Mouse (Mus musculus): ENCODE data around the gene Srarp.
A peak's percentile ranks its signal among the peaks of the same experiment; 100 is the strongest.

Gene Srarp

DNA sequence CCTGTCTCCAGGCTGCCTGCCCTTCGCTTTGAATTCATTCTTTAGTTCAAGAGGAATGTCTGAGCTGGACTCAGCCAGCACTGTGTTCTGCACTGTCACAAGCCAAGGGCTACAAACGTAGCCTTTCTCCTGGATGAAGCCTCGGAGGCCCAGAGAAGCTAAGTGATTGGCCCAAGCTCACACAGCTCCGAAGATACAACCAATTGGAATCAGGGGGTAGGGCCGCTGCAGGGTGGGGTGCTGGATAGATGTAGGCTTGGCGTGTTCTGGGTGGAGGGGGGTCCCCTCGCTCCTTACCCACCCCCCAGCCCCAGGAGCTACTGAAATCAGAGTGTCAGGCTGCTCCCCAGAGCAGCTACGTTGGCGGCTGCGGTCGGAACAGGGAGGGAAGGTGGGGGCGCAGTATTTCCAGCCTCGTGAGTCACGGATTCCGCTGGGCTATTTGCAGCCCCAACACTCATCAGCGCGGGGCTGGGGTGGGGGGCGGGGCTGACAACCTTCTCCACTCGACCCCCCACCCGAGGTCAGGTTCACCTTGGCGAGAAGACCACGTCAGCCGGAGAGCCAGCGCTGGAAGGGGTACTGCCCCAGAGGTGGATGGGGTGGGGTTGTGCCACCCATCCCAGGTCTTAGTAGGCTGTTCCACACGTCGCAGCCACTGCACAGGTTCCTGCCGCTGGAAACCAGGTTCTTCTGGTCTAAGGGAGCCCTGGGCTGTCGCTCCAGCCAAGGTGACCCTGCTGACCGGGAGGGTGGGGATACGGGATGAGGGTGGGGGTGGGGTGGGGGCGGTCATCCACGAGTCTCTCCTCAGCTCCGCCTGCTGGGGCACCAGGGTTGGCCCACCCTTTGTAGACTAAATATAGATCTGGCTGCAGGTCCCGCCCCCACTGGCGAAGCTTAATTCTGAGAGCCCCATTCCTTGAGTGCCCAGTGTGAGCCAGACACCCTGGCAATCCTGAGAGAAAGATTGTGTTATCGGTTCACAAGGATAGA lies 10.1 kb downstream of the Srarp start:
- DNase-seq (ENCODE audit: low spot score in 2 of 2), result peak; percentile 88 to 92

DNA sequence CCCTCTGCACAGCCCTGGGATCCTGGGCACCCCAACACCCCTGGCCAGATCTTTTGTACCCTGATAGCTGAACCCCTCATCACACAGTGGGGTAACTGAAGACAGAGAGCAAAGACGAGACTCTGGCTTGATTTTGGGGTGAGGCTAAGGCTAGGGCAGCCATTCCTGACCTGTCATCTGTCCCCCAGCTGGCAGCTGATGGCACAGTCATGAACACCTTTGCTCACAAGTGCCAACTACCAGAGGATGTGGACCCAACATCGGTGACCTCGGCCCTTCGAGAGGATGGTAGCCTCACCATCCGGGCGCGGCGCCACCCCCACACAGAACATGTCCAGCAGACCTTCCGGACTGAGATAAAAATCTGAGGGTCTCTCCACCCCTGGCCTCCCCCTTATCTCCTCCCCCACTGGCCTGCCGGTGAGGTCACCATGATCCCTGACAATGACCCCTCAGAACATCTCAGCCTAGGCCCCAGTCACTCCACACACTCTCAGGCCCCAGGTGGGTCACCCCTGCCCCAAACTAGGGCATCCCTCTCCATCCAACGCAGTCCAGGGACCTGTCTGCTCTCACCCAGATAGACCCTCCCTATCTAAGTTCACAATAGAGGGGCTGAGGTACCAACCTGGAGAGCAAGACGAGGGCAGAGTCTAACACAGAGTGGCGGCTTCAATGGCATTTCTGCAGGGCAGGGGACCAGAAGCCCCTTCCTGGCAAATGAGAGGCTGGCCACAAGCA lies 12.0 kb downstream of the Srarp start:
- DNase-seq (ENCODE audit: low spot score in 2 of 2), result no peak

DNA sequence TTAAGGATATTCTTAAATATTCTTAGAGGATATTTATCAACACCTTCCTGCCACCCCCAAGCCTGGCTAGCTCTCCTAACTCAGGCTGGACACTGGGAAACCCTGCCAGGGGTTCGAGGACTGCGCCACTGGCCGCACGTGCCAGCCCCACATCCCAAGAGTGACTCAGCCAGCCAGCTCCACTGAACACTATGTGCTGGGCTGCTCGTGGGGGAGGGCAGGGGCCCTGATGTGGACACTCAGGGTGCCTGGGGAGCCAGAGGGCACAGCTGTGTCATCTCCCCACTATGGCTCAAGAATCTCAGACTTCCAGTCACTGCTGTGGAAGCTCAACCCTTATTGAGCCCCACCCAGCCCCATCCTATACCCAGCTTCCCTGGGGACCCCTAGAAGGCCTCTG lies 12.6 kb downstream of the Srarp start:
- no peak for DNase-seq (ENCODE audit: low spot score in 2 of 2)

DNA sequence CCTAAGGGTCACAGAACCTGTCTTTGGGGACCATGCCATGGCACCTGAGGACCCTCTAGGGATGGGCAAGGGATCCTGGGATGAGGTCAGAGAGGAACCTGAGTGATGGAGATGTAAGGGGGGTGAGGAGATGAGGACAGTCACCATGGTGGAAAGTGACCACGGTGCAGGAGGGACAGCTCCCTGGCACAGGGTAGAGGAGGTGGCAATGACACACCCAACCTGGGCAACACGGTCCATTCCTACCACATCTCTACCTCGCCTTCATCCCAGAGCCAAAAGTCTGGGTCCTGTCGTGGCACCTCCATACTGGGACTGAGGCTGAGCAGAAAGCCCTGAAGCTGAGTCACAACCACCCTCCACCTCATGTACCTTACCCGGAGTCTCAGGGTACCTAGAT lies 13.1 kb downstream of the Srarp start:
- DNase-seq (ENCODE audit: low spot score in 2 of 2), result no peak

DNA sequence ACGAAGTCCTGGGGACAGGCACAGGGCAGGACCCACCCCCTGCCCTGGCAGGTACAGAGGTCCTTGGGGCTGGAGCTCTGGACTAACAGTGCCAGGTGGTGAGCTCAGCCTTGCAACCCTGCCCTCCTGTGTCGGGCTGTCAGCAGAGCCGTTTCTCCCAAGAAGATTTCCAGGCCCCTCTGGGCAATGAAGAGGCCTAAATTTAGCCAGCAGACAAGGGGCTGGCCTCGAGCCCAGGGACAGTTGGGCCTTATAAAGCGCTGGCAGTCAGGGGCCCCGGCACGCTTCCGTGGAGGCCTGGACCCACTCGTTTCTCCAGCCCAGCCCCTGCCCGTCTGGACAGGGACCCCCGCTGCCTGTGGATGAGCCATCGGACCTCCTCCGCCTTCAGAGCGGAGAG lies 14.5 kb downstream of the Srarp start:
- peak in 1 of 2 experiments; percentile 37 for DNase-seq (ENCODE audit: low spot score in 2 of 2)

DNA sequence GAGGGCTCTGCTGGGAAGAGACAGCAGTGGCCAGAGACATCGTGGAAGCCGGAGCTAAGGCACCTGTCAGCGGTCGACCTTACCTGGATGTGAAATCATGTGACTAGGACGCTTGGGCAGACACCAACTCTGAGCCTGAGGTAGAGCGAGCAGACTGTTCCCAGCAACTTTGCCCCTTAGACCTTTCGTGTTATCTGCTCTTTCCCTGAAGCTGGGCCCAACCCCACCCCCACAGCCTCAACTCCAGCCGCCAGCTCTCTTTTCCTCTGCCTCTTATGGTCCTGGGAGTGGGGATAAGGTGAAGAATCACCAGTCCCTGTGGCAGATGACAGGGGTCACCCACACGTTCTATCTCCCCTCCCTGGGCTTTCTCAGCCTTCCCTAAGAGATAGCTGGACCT lies 15.0 kb downstream of the Srarp start:
- DNase-seq (ENCODE audit: low spot score in 2 of 2), result peak in 1 of 2 experiments; percentile 13

DNA sequence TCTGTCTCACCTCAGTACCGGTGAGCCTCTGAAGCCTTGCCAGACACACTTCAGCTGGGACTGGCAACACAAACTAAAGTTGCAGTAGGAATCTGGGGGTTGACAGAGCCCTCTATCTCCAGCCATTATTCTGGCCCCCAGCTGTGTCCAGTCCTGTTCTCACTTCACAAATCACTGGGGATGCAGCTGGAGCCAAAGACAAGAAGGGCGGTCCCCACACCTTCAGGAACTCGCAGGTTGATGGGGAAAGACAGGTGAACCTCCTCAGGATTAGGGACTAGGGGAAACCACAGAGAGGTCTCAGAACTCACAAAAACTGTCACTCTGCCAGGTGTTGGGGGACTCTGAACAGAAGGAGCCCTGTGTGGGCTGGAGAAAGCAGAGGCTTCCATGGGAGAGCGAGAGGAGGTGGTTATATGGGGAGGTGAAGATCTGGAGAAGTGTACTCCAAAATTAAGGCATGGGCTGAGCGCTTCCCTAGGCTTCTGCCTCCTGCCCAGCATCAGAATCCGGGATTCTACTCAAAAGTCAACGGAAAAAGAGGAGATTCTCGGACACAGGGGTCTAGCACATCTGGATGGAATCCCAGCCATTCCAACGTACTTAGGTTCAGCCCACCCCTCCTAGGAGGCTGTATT lies 15.6 kb downstream of the Srarp start, which contains the start of gene Hspb7:
Hspb7 (plus strand) TSS at position 588 of the 638 bp plus-strand sequence.
- peak in 1 of 2 experiments; percentile 19 for DNase-seq (ENCODE audit: low spot score in 2 of 2)

DNA sequence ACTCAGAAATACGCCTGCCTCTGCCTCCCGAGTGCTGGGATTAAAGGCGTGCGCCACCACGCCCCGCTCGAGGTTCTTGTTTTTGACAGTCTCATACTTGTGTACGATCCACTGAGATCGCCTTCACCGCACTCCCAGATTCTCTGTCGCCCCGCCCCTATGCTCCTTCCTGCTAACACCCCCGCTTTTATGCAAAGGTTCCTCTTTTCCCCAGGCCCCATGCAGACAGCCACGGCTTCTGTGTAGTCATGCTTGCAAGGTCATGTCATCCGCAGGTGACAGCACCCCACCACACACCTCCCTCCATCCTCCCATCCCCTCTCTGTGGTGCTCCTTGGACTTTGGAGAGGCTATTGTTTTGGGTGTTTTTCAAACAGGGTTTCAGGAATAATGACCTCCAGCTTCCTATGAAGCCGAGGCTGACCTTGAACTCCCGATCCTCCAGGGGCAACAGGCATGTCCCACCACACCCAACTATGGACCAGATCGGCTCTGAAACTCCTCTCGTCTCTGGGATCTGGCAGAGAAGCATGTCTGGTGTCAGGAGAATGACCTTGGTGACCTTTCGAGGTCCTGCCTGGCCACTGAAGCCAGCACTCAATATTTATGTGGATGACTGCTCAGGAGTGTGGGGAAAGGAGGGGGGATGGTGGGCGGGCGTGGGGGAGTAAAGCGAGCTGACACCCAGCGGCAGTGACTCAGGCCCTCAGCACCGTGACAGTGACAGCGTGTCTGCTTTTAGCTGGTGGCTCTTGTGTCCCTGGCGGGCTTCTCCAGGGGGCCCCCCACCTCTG lies 16.3 kb downstream of the Srarp start:
- peak in 1 of 2 experiments; percentile 29 for DNase-seq (ENCODE audit: low spot score in 2 of 2)

DNA sequence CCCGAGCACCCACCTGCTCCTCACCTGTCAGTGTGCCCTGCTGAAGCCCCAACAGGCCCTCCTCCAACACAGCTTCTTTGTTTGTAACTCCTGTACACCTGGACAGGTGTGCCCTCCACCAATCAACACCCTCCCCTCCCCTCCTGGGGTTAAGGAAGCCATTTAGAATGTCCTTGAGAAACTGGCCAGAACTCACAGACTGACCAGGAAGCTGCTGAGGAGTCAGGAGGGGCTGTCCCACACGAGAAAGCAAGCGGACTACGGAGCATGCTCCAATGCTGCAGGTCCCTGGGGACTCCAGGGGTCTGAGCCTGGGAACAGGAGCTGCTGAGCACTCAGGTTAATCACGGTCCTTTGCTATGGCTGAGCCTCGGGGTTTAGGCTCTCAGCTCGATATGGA lies 20.0 kb downstream of the Srarp start, which contains the start of gene Clcnkb:
Clcnkb (minus strand) TSS at position 91 of the 400 bp plus-strand sequence.
- peak in 1 of 2 experiments; percentile 9 for DNase-seq (ENCODE audit: low spot score in 2 of 2)

DNA sequence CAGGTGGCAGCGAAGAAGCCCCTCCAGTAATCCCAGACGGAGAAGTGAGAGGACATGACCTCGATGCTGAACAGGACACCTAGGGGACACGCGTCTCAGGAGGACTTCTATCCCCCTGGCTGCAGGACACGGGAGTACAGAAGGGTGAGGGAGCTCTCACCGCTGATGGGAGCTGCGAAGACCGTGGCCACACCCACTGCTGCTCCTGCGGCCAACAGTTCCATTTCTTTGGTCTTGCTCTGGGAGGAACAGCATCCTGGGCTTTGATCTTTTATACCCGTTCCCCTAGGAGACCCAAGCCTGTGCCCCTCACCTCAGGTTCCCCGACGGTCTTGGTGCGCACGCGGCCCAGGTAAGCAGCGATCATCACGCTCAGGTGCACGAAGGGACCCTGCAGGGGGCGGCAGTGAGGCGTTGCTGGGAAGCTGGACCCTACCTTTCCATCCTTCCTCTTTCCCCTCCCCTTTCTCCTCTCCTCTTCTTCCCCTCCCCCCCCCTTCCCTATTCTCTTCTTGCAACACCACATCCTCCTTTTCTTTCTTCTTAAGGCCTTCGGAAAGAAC lies 24.4 kb downstream of the Srarp start:
- DNase-seq (ENCODE audit: low spot score in 2 of 2), result no peak

DNA sequence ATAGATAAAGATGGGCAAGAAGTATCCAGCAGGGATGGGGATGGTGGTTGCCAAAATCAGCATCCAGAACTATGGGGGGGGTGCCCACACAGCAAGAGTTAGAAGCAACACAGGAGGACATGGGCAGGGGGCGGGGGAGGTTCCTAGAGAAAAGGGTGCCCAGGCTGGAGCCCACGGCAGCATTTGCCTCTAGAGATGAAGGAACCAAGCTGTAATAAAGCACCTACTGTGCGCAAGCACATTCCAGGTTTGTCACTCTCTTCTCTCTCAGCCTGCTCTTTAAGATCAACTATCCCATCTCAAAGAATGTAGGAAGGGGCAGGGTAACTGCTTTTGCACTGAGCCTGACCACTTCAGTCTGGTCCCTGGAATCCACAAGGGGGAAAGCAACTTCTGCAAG lies 27.3 kb downstream of the Srarp start:
- DNase-seq (ENCODE audit: low spot score in 2 of 2), result no peak

DNA sequence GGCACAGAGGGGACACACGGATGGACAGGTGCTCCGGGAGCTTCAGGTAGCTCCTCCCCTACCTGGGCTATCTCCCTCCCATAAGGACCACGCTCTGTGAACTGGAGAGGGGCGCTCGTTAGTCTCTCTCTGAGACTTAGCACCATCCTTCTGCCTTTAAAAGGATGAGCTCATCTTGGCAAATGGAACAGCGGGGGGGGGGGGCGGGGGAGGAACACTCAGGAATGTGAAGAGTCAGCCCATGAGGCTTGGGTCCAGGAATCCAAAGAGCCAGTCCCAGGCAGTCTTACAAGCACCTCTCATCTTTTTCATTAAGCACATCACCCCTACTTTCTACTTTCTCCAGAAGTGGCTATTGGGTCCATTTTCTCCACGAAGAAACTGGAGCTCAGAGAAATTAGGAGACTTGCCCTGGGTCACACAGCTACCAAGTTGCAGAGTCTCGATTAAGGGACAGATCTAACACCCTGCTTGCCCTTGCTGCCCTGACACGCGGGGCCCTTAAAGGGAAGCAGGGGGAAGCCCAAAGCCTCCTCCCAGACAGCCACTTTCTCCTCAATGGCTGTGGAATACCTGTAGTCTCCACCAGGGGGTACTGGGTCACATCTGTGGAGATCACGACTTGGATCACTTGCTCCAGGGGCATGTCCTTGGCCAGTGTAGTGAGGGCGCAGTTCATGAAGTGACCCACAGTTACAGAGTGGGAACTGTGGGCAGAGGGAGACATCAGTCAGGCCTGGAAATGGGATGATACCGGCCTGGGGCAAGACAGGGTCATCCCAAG lies 29.2 kb downstream of the Srarp start:
- no peak for DNase-seq (ENCODE audit: low spot score in 2 of 2)

DNA sequence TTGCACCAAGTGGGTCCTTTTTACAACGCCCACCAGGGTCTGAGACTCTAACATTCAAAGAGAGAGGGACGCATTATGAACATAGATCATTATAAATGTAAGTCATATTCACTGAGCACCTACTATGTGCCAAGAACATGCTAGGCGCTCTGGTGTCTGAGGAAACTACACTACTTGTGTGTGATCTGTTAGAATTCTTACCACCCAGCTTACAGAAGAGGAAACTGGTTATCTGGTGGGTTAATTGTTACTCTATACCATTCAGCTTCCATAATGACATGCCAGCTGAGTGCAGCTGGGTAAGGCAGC lies 30.6 kb downstream of the Srarp start:
- no peak for DNase-seq (ENCODE audit: low spot score in 2 of 2)

DNA sequence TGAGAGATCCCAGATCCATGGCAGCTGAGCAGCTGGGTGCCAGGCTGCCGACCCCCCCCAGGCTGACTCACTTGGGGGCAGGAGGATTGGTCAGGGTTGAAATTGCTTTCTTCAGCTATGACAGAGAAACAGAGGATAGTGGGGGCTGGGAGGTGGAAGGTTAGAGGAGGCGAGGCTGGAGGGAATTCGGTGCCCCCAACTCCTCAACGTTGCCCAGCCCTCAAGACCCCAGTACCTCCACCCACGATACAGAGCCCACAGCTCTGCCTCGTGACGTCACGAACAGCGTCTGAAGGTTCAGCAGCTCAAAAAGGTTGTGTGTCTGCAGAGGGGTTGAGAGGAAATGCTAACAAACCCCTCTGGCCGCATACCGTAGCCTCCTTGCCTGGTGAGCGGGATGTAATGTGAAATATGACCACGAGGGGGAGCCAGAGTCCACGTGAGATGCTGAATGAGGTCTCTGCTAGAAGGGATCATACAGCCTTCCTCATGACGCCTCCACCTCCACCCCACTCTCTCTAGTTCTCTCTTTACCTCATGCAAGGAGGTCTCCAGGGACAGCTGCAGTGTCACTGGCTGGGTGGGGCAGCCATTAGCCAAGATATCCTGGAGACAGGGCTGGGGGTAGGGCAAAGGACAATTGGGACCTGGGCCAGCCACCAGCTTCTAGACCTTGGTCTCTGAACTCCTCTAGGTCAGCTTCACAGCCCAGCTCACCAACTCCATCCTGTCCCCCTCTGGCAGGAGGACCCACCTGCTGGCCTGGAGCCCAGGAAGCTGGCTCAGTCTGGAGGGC lies 31.2 kb downstream of the Srarp start:
- DNase-seq (ENCODE audit: low spot score in 2 of 2), result peak; percentile 91 to 93

DNA sequence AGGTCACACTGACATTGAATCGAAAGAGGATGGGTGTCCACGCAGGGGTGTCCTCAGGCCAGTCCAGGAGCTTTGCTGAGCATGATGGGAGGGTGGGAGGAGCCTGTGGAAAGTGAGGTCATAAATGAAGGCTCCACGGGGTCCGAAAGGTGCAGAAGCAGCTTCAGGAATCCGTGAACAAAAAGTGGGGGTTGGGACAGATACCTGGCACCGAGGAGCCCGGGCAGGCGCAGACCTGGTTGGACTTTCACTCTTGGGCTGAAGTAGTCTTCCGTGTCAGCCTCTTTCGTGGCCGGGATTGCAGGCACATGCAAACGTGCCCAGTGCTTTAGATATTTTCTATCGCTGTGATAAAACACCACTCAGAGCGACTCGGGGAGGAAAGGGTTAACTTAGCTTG lies 35.7 kb downstream of the Srarp start:
- no peak for DNase-seq (ENCODE audit: low spot score in 2 of 2)

DNA sequence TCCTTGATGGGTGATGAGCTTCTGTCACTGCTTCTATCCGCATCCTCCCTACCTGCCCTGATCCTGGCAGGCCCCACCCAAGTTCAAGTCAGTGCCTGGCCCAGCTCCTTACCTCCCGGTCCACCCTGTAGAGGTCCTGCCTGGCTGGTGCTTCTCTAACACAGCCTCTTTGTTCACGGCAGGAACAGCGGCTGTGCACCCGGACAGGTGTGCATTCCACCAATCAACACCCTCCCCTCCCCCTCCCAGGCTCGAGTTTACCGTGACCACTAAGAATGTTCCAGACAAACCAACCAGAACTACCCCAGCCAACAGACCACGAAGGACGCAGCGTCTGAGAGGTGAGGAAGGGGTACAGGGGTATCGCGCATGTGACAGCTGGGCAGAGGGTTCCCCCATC lies 37.4 kb downstream of the Srarp start, which contains the start of gene Clcnka:
Clcnka (minus strand) TSS at position 180 of the 400 bp plus-strand sequence.
- DNase-seq (ENCODE audit: low spot score in 2 of 2), result no peak

DNA sequence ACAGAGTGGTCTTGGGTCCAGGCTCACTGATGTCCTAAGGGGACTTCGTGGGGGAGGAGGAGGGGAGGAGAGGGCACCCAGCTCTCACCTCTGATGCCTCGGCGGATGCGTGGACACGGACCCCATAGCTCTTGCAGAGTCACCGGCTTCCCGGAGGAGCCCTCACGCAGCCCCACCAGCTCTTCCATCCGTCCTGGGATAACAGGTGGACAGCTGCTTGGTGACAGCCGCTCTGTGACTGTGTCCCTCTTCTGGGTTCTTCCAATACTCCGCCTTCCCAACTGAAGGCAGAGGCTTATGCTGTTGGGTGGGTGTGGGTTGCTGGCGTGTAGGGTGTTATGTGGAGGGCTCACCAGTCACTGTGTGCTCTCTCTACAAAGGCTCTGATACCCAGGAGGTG lies 38.0 kb downstream of the Srarp start:
- no peak for DNase-seq (ENCODE audit: low spot score in 2 of 2)

DNA sequence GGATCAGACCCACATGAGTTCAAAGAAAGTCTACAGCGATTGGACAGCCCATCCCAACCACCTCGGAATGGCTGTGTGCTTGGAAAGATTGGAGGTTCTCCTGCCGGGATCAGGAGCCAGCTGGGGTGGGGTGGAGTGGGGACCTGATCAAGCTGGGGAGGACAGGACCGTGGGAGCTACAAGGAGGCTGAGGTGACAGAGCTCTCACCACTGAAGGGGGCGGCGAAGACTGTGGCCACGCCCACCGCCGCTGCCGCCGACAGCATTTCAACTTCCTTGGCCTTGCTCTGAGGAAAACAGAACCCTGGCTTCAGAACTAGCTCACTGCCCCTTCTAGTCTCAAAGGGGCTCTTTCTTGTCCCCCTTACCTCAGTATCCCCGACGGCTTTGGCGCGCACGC lies 41.2 kb downstream of the Srarp start:
- no peak for DNase-seq (ENCODE audit: low spot score in 2 of 2)

DNA sequence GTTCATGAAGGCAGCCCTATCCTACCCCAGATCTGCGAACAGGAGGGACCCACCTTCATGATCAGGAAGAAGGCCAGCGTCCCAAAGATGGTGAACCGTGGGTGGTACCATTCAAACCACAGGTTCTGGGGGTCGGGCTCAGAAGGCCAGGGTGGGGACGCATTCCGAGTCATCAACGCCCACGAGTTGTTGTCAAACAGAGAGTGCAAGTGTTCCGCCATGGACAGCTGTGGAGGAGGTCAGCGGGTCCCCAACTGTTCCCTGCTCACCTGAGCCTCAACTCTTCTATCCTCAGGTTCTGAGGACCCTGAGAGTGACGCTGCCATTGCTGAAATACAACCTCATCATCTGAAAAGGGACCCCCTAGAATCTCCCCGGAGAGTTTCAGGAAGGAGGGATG lies 44.6 kb downstream of the Srarp start:
- no peak for DNase-seq (ENCODE audit: low spot score in 2 of 2)

Measured in right cerebral cortex, postnatal 10 days (tissue).